Mouse (Mus musculus): ENCODE measurements around the gene Lamp2.

DNA sequence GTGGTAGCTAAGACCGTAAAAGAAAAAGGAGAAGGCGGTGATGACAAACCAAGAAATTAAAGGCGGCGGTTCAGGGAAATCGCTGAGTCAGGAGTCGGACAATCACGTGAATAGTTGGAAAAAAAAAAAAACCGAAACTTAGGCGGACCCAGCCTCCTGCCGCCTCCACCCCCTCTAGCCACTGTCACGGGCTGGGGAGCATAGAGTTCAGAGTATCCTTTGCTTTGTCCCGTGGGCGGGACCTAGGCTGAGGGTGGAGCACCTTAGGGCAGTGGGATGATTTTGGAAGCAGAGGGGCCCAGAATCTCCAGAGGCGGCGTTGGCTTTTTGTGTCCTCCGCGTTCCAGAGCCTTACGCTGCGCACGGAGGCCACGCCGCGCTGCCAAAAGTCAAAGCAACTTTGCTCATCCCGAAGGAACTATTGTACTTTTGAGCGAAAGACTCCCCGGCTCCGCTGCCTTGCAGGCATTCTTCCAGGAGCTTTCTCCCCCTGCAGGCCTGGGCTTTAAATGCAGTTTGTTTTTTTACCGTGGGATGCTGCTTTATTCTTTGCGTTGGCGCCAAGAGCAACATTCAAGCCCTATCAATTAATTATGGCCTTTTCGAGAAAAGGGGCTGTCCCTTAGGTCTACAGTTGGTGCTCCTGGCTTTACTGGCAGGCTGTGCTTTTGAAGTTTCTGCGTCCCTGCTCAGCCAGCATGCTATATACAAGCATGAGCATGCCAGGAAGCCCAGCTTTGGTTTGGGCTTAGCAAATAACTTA is 17.5 kb upstream of the Lamp2 start:
- peak; percentile 45; the same call in 1 of the 2 replicates for TF ChIP-seq CTCF (IDR thresholded peaks at IDR 0.05; ENCODE audit: insufficient read depth, low read depth, low read length)
- TF ChIP-seq POLR2A (IDR thresholded peaks at IDR 0.05; ENCODE audit: insufficient read depth, low read depth, low read length), result no peak
